Mouse (Mus musculus): ENCODE measurements around the gene Slc9a9. TPM values are rescaled to one million over a fixed set of nuclear protein-coding genes. Genes with fewer than 3 reads are reported as not detected.

Gene Slc9a9
- polyA plus RNA-seq, 1 experiment = 6.5 TPM

GRCm38 (mm10) chr9:94687203-94687859 is 17.6 kb downstream of the Slc9a9 start:
- TF ChIP-seq POLR2A (IDR thresholded peaks at IDR 0.05; ENCODE audit: borderline replicate concordance, control insufficient read depth, low read depth, low read length) = no peak
- TF ChIP-seq CTCF (IDR thresholded peaks at IDR 0.05; ENCODE audit: control insufficient read depth, insufficient read depth, low read length) = no peak

GRCm38 (mm10) chr9:94691311-94692087 is 21.8 kb downstream of the Slc9a9 start:
- TF ChIP-seq POLR2A (IDR thresholded peaks at IDR 0.05; ENCODE audit: borderline replicate concordance, control insufficient read depth, low read depth, low read length) = no peak
- TF ChIP-seq CTCF (IDR thresholded peaks at IDR 0.05; ENCODE audit: control insufficient read depth, insufficient read depth, low read length) = no peak
- H3K4me1 ChIP-seq (ENCODE audit: control insufficient read depth, insufficient read depth, low read length) = peaks cover 4% of the 10 kb centered on the region
- H3K4me3 ChIP-seq (replicated peaks; ENCODE audit: control insufficient read depth, low read depth, low read length) = no peak overlapping the region
- H3K27ac ChIP-seq (ENCODE audit: control insufficient read depth, insufficient read depth, low read depth, low read length, poor library complexity) = peak overlapping the region; percentile 52
- 7% methylated on average over 10 of the region's 10 CpGs for WGBS

More at GRCm38 (mm10) chr9:94687203-94687859, 17.6 kb downstream of the Slc9a9 start:
- Histone ChIP-seq H3K27ac (ENCODE audit: control insufficient read depth, insufficient read depth, low read depth, low read length, poor library complexity) (no peak overlapping the region), H3K4me1 (ENCODE audit: control insufficient read depth, insufficient read depth, low read length) (peaks cover 3% of the 10 kb centered on the region), H3K4me3 (replicated peaks; ENCODE audit: control insufficient read depth, low read depth, low read length) (no peak overlapping the region)
- WGBS = 90% methylated on average over 1 of the region's 1 CpGs

DNA sequence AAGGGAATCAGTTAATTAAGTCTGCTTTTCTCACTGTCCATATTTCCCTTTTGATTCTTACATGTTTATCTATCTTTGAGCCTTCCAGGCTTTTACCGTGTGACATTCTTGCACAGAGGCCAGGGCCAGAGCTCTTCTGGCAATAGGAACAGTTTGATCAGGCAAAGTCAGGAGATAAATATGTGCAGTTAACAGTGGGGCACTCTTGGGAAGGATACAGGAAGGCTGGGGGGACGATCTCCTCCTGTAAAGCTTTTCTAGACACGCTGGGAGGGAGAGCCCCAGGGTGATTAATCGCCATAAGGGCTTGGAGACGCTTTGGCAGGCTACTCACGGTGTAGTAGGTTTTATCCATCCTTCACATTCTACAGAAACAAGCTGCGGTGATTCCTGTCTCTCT is 22.4 kb downstream of the Slc9a9 start:
- WGBS = 13% methylated on average over 7 of the region's 7 CpGs
- no peak for TF ChIP-seq CTCF (IDR thresholded peaks at IDR 0.05; ENCODE audit: control insufficient read depth, insufficient read depth, low read length)
- no peak for TF ChIP-seq POLR2A (IDR thresholded peaks at IDR 0.05; ENCODE audit: borderline replicate concordance, control insufficient read depth, low read depth, low read length)
- Histone ChIP-seq H3K4me3 (replicated peaks; ENCODE audit: control insufficient read depth, low read depth, low read length) (no peak overlapping the region), H3K27ac (ENCODE audit: control insufficient read depth, insufficient read depth, low read depth, low read length, poor library complexity) (peak overlapping the region; percentile 64), H3K4me1 (ENCODE audit: control insufficient read depth, insufficient read depth, low read length) (peaks cover 7% of the 10 kb centered on the region)

DNA sequence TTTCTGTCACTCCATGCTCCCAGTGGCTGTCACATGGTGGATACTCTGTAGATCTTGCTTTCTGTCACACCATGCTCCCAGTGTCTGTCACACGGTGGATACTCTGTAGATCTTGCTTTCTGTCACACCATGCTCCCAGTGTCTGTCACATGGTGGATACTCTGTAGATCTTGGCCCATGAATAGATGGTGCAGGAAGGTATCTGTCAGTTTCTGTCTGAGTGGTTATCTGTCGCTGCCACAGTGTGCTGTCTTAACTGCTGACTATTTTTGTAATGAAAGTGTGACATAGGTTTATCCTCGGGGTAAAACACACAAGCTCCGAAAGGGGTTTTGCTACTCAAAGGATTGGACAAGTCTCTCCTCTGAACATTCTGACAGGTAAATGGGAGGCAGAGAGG is 24.5 kb downstream of the Slc9a9 start:
- Histone ChIP-seq H3K27ac (ENCODE audit: control insufficient read depth, insufficient read depth, low read depth, low read length, poor library complexity) (peak overlapping the region; percentile 23; the same call in 1 of the 2 replicates), H3K4me3 (replicated peaks; ENCODE audit: control insufficient read depth, low read depth, low read length) (no peak overlapping the region), H3K4me1 (ENCODE audit: control insufficient read depth, insufficient read depth, low read length) (peaks cover 7% of the 10 kb centered on the region)
- TF ChIP-seq POLR2A (IDR thresholded peaks at IDR 0.05; ENCODE audit: borderline replicate concordance, control insufficient read depth, low read depth, low read length) = no peak
- TF ChIP-seq CTCF (IDR thresholded peaks at IDR 0.05; ENCODE audit: control insufficient read depth, insufficient read depth, low read length) = no peak
- 49% methylated on average over 4 of the region's 4 CpGs for WGBS

DNA sequence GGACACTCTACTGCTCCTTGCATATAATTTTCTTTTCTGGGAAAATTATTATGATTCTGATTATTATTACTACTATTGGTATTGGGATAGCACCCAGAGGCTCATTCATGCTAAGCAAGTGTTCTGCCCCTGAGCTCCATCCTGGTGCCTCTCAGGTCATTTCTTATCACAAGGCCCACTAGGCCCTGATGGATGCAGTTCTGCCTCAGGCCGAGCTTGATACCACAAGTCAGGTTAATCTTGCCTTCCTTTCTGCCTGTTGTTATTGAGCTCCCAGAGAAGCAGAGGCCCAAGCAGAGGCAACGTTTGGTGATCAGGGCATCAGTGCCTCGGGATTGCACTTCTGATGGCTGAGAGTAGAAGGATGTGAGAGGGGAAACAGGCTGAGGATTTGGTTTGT is 25.3 kb downstream of the Slc9a9 start:
- peaks cover 7% of the 10 kb centered on the region for H3K4me1 ChIP-seq (ENCODE audit: control insufficient read depth, insufficient read depth, low read length)
- H3K27ac ChIP-seq (ENCODE audit: control insufficient read depth, insufficient read depth, low read depth, low read length, poor library complexity) = no peak overlapping the region
- TF ChIP-seq CTCF (IDR thresholded peaks at IDR 0.05; ENCODE audit: control insufficient read depth, insufficient read depth, low read length) (no peak), POLR2A (IDR thresholded peaks at IDR 0.05; ENCODE audit: borderline replicate concordance, control insufficient read depth, low read depth, low read length) (no peak)
- WGBS = 60% methylated on average over 3 of the region's 3 CpGs
- no peak overlapping the region for H3K4me3 ChIP-seq (replicated peaks; ENCODE audit: control insufficient read depth, low read depth, low read length)

DNA sequence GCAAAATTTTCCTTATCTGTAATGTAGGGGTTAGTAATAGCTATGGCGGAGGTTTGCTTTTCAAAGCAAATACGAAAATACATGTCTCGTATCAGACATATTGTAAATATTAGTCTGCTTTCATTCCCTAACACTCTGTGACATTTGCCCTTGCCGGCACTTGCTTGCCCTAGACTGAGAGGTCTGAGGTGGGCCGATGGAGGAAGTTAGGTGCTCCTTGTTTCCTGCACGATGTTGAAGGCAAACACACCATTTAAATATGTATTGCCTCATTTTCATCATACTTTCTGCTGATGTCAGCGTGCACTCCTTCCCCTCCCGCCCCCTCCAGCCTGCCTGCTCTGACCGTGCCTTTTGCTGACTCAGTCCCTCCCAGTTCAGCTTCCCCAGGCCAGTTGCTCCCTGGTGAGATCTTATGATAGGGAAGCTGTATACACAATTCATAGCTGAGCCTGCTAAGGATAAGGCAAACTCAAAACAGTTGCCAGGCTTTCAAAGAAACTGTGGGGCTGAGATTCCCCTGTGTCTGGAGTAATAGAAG is 26.9 kb downstream of the Slc9a9 start:
- TF ChIP-seq CTCF (IDR thresholded peaks at IDR 0.05; ENCODE audit: control insufficient read depth, insufficient read depth, low read length) (no peak), POLR2A (IDR thresholded peaks at IDR 0.05; ENCODE audit: borderline replicate concordance, control insufficient read depth, low read depth, low read length) (no peak)
- Histone ChIP-seq H3K4me1 (ENCODE audit: control insufficient read depth, insufficient read depth, low read length) (peaks cover 5% of the 10 kb centered on the region; the same call in 1 of the 2 replicates), H3K4me3 (replicated peaks; ENCODE audit: control insufficient read depth, low read depth, low read length) (no peak overlapping the region), H3K27ac (ENCODE audit: control insufficient read depth, insufficient read depth, low read depth, low read length, poor library complexity) (no peak overlapping the region)
- WGBS = 21% methylated on average over 9 of the region's 9 CpGs

GRCm38 (mm10) chr9:94698175-94698574 is 28.5 kb downstream of the Slc9a9 start:
- TF ChIP-seq CTCF (IDR thresholded peaks at IDR 0.05; ENCODE audit: control insufficient read depth, insufficient read depth, low read length) = no peak
- no peak for TF ChIP-seq POLR2A (IDR thresholded peaks at IDR 0.05; ENCODE audit: borderline replicate concordance, control insufficient read depth, low read depth, low read length)
- Histone ChIP-seq H3K4me3 (replicated peaks; ENCODE audit: control insufficient read depth, low read depth, low read length) (no peak overlapping the region), H3K27ac (ENCODE audit: control insufficient read depth, insufficient read depth, low read depth, low read length, poor library complexity) (no peak overlapping the region), H3K4me1 (ENCODE audit: control insufficient read depth, insufficient read depth, low read length) (peaks cover 3% of the 10 kb centered on the region; the same call in 1 of the 2 replicates)
- WGBS = 21% methylated on average over 2 of the region's 2 CpGs

GRCm38 (mm10) chr9:94700549-94700948 is 30.8 kb downstream of the Slc9a9 start:
- Histone ChIP-seq H3K27ac (ENCODE audit: control insufficient read depth, insufficient read depth, low read depth, low read length, poor library complexity) (no peak overlapping the region), H3K4me1 (ENCODE audit: control insufficient read depth, insufficient read depth, low read length) (peaks cover 3% of the 10 kb centered on the region; the same call in 1 of the 2 replicates), H3K4me3 (replicated peaks; ENCODE audit: control insufficient read depth, low read depth, low read length) (no peak overlapping the region)
- 86% methylated on average over 1 of the region's 1 CpGs for WGBS
- TF ChIP-seq CTCF (IDR thresholded peaks at IDR 0.05; ENCODE audit: control insufficient read depth, insufficient read depth, low read length) (peak; percentile 39; the same call in 1 of the 2 replicates), POLR2A (IDR thresholded peaks at IDR 0.05; ENCODE audit: borderline replicate concordance, control insufficient read depth, low read depth, low read length) (no peak)

Data from bone marrow, adult 2 months (tissue).